Mouse (Mus musculus): ENCODE results near the gene Nlgn2. TPM values are rescaled to one million over a fixed set of nuclear protein-coding genes. Genes with fewer than 3 reads are reported as not detected.

Nlgn2 gene
- total RNA-seq (2014; fragmentation: Nextera tagmentation): 7.9 and 8.3 TPM in 2 replicates
- total RNA-seq (2017): 2.9 and 3.8 TPM in 2 replicates

DNA sequence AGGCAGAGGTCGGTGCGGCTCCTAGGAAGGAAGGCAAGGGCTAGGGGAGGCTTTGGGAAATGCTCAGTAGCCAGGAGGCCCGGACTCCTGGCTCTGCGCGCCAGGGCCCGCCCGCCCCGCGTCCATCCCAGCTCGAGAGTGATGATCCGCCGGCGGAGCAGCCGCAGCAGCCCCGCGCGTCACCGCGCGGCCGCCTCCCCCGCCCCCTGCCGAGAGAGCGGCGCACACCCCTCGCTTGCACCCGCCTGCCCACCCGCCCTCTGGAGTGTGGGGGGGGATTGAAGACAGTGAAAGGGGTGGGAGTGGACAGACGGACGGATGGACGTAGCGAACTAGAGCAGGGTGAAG, at the start of gene Nlgn2:
Nlgn2 (minus strand) TSS at position 181 of the 348 bp plus-strand sequence.
- no peak for ATAC-seq (replicated peaks; ENCODE audit: low FRiP score, low TSS enrichment, poor library complexity, severe bottlenecking)

DNA sequence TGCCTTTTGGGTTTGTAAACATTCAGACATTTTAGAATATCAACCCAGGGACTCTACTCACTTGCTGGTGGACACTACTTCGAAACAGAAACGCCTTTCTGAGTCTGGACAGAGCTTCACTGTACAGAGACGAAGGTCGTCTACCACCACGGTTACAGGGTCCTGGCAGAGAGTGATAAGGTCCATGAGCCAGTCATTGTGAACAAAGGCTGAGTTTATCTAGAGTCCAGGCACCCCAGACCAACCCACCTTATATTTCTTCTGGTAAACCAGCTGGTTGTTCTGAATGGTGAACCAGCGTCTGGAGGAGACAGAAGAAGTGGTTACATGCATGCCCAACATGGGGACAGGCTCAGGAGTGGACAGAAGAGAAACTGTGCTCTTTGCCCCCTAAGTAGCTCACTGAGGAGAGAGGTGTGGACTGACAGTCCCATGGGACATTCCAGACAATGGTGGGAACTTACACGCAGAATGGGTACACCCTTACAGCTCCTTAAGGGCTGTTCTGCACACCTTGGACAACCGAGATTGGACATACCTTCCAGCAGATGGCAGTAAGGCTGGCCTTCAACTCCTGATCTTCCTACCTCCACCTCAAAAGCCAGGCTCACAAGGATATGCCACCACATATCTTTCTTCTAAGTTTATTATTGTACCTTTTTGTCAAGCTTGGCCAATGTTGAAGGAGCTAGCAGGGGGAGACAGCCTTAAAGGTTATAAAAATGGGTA, 49.5 kb upstream of the Nlgn2 start:
- ATAC-seq (replicated peaks; ENCODE audit: low FRiP score, low TSS enrichment, poor library complexity, severe bottlenecking): peak; percentile 61

DNA sequence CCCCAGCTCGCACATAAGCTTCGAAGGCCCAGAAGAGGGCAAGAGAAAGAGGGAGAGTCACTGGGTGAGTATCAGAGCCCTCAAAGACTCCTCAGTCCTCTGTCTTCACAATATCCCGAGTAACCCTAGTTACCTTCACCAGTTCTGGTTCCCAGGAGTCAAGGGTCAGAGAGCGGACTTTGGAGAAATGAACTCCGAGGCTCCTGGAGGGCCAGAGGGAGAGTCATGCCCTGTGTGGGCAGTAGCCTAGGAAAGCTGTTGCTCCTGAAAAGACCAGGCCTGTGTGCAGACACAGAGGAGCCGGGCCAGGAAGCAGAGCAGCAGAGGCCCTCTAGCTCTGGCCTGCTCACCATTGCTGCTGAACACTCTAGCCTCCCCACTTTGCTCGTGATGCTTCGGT, 47.1 kb upstream of the Nlgn2 start:
- no peak for ATAC-seq (replicated peaks; ENCODE audit: low FRiP score, low TSS enrichment, poor library complexity, severe bottlenecking)

- no peak for ATAC-seq (replicated peaks; ENCODE audit: low FRiP score, low TSS enrichment, poor library complexity, severe bottlenecking)
These were observed 46.7 kb upstream of the Nlgn2 start for GRCm38 (mm10) chr11:69884240-69884639.

GRCm38 (mm10) chr11:69883527-69884151, 46.1 kb upstream of the Nlgn2 start:
- ATAC-seq (replicated peaks; ENCODE audit: low FRiP score, low TSS enrichment, poor library complexity, severe bottlenecking): peak; percentile 26; the same call in 1 of the 2 replicates

GRCm38 (mm10) chr11:69883066-69883465, 45.5 kb upstream of the Nlgn2 start:
- no peak for ATAC-seq (replicated peaks; ENCODE audit: low FRiP score, low TSS enrichment, poor library complexity, severe bottlenecking)

- ATAC-seq (replicated peaks; ENCODE audit: low FRiP score, low TSS enrichment, poor library complexity, severe bottlenecking): no peak
These were observed 44.4 kb upstream of the Nlgn2 start for GRCm38 (mm10) chr11:69881787-69882670.

GRCm38 (mm10) chr11:69880853-69881603, 43.4 kb upstream of the Nlgn2 start, which contains the start of gene Kctd11:
Gene Kctd11, minus strand, starts transcription at chr11:69881406.
- peak; percentile 14; the same call in 1 of the 2 replicates for ATAC-seq (replicated peaks; ENCODE audit: low FRiP score, low TSS enrichment, poor library complexity, severe bottlenecking)

DNA sequence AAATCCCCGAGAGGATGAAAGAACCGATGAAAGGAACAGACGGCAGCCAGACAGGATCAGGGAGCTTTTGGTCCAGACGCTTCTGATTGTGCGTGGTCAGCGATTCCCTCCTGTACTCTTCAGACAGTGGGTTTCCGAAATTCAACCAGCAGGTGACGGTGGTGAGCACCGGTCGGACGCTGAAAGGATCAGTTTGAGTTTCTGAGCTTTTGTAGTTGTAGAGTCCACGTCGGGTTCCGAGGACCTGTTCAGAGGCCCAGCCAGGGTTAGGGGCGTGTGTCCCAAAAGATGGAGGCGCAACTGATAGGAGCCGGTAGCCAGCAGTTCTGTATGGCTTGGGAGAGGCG, 42.9 kb upstream of the Nlgn2 start:
- peak; percentile 27 for ATAC-seq (replicated peaks; ENCODE audit: low FRiP score, low TSS enrichment, poor library complexity, severe bottlenecking)

- ATAC-seq (replicated peaks; ENCODE audit: low FRiP score, low TSS enrichment, poor library complexity, severe bottlenecking): no peak
These were observed 42.1 kb upstream of the Nlgn2 start for GRCm38 (mm10) chr11:69879711-69880110.

DNA sequence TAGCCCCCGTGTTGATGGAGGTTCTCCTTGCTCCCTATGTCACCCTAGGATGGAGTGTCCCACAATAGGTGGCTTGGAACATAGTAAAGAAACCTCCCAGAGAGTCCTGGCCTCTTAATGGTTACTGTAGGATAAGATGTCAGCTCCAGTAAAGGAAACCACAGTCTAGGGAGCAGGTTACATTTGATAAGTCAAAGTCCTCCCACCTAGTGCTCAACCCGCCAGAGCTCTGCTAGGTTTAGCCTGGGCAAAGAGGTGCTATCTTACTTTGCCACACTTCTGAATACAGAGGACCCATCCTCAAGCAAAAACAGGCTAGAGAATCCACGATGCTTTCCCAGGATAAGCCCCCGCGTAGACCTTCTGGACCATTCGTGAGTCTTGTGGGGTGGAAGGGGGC, 41.4 kb upstream of the Nlgn2 start:
- peak; percentile 46 for ATAC-seq (replicated peaks; ENCODE audit: low FRiP score, low TSS enrichment, poor library complexity, severe bottlenecking)

DNA sequence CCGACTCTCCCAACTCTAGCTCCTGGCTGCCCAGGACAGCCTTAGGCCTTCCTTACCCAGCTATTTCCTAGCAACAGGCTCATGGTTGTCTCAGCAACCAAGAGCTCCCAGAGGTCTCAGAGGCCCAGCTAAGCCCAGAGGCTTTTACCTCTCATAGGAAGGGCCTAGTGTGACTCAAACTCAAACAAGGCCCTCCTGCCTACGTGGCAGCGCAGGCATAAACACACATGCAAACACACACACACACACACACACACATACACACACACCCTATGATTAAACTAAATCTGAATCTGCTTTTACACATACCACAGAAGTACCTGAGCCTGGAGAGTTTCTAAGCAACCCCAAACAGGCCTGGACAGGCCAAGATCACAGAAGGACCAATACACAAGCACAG, 40.8 kb upstream of the Nlgn2 start:
- no peak for ATAC-seq (replicated peaks; ENCODE audit: low FRiP score, low TSS enrichment, poor library complexity, severe bottlenecking)

- no peak for ATAC-seq (replicated peaks; ENCODE audit: low FRiP score, low TSS enrichment, poor library complexity, severe bottlenecking)
These were observed 40.3 kb upstream of the Nlgn2 start, which contains the start of gene Tmem95 for GRCm38 (mm10) chr11:69877878-69878277. Gene Tmem95, minus strand, starts transcription at chr11:69878018.

DNA sequence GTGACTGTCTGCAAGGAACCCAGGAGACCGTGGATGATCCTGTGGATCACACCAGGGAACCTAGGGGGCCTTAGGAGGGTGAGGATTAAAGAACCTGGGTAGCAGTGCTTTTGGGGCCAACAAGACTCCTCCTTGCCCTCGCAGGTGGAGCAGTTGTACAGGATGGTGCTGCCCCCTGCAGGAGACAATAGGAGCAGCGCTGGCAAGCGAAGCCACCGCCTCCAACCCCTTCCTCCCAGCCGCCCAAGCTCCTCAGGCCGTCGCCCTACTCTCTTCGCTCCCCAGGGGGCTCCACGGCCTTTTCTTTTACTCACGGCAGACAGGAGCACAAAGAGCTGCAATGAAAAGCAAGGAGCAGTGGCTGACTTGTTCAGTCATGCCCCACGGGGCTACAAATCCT, 39.3 kb upstream of the Nlgn2 start:
- ATAC-seq (replicated peaks; ENCODE audit: low FRiP score, low TSS enrichment, poor library complexity, severe bottlenecking): peak; percentile 60

GRCm38 (mm10) chr11:69876186-69876585, 38.6 kb upstream of the Nlgn2 start:
- ATAC-seq (replicated peaks; ENCODE audit: low FRiP score, low TSS enrichment, poor library complexity, severe bottlenecking): no peak

- ATAC-seq (replicated peaks; ENCODE audit: low FRiP score, low TSS enrichment, poor library complexity, severe bottlenecking): no peak
These were observed 34.9 kb upstream of the Nlgn2 start for GRCm38 (mm10) chr11:69872451-69872850.

DNA sequence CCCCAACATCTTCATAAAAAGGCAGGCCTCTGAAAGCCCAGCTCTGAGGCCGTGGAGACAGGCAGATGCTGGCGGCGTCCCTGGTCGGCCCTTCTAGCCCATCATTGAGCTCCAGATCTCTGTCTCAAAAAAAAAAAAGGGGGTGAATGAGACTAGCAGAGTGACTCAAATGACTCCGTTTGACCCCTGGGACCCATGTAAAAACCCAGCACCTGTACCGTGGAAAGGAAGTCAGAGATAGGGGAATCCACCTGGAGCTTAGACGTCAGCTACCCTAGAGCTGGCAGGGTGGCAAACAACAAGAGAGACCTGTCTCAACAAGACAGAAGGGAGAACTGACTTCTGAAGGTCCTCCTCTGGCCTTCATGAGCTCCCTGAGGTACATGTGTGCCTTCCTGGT, 34.2 kb upstream of the Nlgn2 start:
- no peak for ATAC-seq (replicated peaks; ENCODE audit: low FRiP score, low TSS enrichment, poor library complexity, severe bottlenecking)

DNA sequence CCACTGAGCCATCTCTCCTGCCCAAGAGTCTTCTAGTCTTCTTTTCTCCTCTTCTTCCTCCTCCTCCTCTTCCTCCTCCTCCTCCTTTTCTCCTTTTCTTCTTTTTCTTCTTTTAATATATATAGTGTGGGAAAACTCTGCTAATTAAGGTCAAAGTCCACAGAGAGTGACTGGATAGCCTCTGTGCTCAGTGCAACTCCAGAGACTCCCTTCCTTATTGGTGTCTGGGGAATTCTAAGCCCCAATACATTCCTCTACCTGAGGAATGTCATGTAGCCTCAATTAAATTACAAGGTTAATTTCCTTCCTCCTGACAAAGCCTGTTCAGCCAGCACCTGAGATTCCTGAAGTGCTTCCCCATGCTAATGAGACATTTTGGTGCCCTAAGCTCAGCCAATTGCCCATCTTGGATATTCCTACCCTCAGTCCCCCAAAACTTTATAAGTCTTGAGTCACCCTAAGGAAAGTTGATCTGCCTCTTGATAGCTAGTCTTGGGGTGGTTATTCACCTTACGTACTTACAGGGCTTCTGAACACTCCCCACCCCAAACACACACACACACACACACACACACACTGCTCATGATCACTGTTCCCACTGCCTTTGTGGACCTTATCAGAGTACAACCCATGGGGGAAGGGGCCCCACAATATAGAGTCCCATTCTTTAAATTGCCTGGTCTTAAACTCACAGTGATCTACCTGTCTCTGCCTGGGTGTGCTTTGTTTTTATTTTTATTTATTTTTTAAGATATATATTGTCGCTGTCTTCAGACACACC, 32.9 kb upstream of the Nlgn2 start:
- no peak for ATAC-seq (replicated peaks; ENCODE audit: low FRiP score, low TSS enrichment, poor library complexity, severe bottlenecking)

- ATAC-seq (replicated peaks; ENCODE audit: low FRiP score, low TSS enrichment, poor library complexity, severe bottlenecking): peak; percentile 62
These were observed 29.8 kb upstream of the Nlgn2 start for GRCm38 (mm10) chr11:69867335-69867734.

All from megakaryocyte-erythroid progenitor cell, adult 5-6 weeks (primary cell).